Mouse (Mus musculus) embryonic facial prominence, embryonic 12.5 days (tissue): ENCODE data around the gene Ppil1. TPM values are rescaled to one million over a fixed set of nuclear protein-coding genes. Genes with fewer than 3 reads are reported as not detected.

Source experiments
- ATAC-seq: fragments of 200-750 bp; cut with Nextera tagmentation; 2 replicates; pipeline ENCODE4 v1.8.0; 2017; ENCODE audit not compliant: insufficient number of reproducible peaks, insufficient read depth, low FRiP score, low TSS enrichment
- H3K27ac ChIP-seq: fragments of 300-500 bp; sonication (generic); 2 replicates; pipeline ENCODE4 v1.5.1; 2016; ENCODE audit warnings: mild to moderate bottlenecking
- H3K27me3 ChIP-seq: fragments of 300-500 bp; sonication (generic); 2 replicates; pipeline ENCODE4 v1.6.1; 2016; ENCODE audit warnings: mild to moderate bottlenecking, moderate library complexity
- H3K36me3 ChIP-seq: fragments of 300-500 bp; sonication (generic); 2 replicates; pipeline ENCODE4 v1.6.1; 2016; ENCODE audit warnings: mild to moderate bottlenecking
- H3K4me1 ChIP-seq: fragments of 300-500 bp; sonication (generic); 2 replicates; pipeline ENCODE4 v1.6.1; 2016
- H3K4me2 ChIP-seq: fragments of 300-500 bp; sonication (generic); replicated peaks from 2 replicates; pipeline ENCODE4 v1.6.1; 2016; ENCODE audit warnings: mild to moderate bottlenecking, moderate library complexity
- H3K4me3 ChIP-seq: fragments of 300-500 bp; sonication (generic); 2 replicates; pipeline ENCODE4 v1.5.1; 2016; ENCODE audit warnings: mild to moderate bottlenecking
- H3K9ac ChIP-seq: fragments of 300-500 bp; sonication (generic); 2 replicates; pipeline ENCODE4 v1.6.1; 2016; ENCODE audit warnings: mild to moderate bottlenecking, moderate library complexity
- H3K9me3 ChIP-seq: fragments of 300-500 bp; sonication (generic); 2 replicates; pipeline ENCODE4 v1.6.1; 2016; ENCODE audit warnings: mild to moderate bottlenecking, moderate library complexity
- WGBS: fragments of 180-500 bp; shearing (Covaris S2); methylation state at CpG from one replicate; pipeline ENCODE4 v1.1.7; 2016; 5-methylcytosine and 5-hydroxymethylcytosine counted together
- polyA plus RNA-seq: library from polyadenylated mRNA; unstranded; fragments of >200 nt; fragmentation: Nextera tagmentation; extraction: Ambion mirVana; gene quantifications from 2 replicates; pipeline ENCODE4 v1.2.1, GENCODE M21; 2016

Gene Ppil1
- polyA plus RNA-seq, 1 experiment from 2014 or later, result 154 TPM

GRCm38 (mm10) chr17:29214655-29215054, 49.3 kb downstream of the Ppil1 start:
- Histone ChIP-seq H3K9ac (no peak overlapping the region), H3K36me3 (no peaks in the 10 kb centered on the region), H3K4me2 (no peak overlapping the region), H3K4me3 (no peak overlapping the region), H3K27me3 (peaks cover 10% of the 10 kb centered on the region), H3K27ac (no peak overlapping the region), H3K9me3 (no peaks in the 10 kb centered on the region), H3K4me1 (peaks cover 20% of the 10 kb centered on the region)
- WGBS, result 30% methylated on average over 10 of the region's 10 CpGs
- no peak for ATAC-seq

- peaks cover 20% of the 10 kb centered on the region for H3K4me1 ChIP-seq
- WGBS, result 56% methylated on average over 4 of the region's 4 CpGs
- peaks cover 10% of the 10 kb centered on the region for H3K27me3 ChIP-seq
- no peaks in the 10 kb centered on the region for H3K36me3 ChIP-seq
- no peak overlapping the region for H3K9ac ChIP-seq
- H3K4me3 ChIP-seq, result no peak overlapping the region
- no peak for ATAC-seq
- H3K27ac ChIP-seq, result no peak overlapping the region
- no peaks in the 10 kb centered on the region for H3K9me3 ChIP-seq
- H3K4me2 ChIP-seq, result no peak overlapping the region
Measured at GRCm38 (mm10) chr17:29214193-29214456, 49.9 kb downstream of the Ppil1 start.

- no peak overlapping the region for H3K9ac ChIP-seq
- peaks cover 19% of the 10 kb centered on the region for H3K4me1 ChIP-seq
- ATAC-seq, result no peak
- H3K4me3 ChIP-seq, result no peak overlapping the region
- no peaks in the 10 kb centered on the region for H3K36me3 ChIP-seq
- H3K27me3 ChIP-seq, result peaks cover 10% of the 10 kb centered on the region
- peak overlapping the region; percentile 26; the same call in 1 of the 2 replicates for H3K4me2 ChIP-seq
- H3K27ac ChIP-seq, result no peak overlapping the region
- H3K9me3 ChIP-seq, result no peaks in the 10 kb centered on the region
- 13% methylated on average over 12 of the region's 12 CpGs for WGBS
Measured at GRCm38 (mm10) chr17:29213381-29214192, 50.4 kb downstream of the Ppil1 start.

- H3K4me3 ChIP-seq, result no peak overlapping the region
- no peak for ATAC-seq
- H3K36me3 ChIP-seq, result no peaks in the 10 kb centered on the region
- peaks cover 10% of the 10 kb centered on the region for H3K27me3 ChIP-seq
- WGBS, result 44% methylated on average over 7 of the region's 7 CpGs
- no peak overlapping the region for H3K4me2 ChIP-seq
- no peaks in the 10 kb centered on the region for H3K9me3 ChIP-seq
- H3K4me1 ChIP-seq, result peaks cover 10% of the 10 kb centered on the region
- no peak overlapping the region for H3K27ac ChIP-seq
- H3K9ac ChIP-seq, result no peak overlapping the region
Measured at GRCm38 (mm10) chr17:29211836-29212235, 52.1 kb downstream of the Ppil1 start.

- peaks cover 10% of the 10 kb centered on the region for H3K4me1 ChIP-seq
- no peak overlapping the region for H3K9ac ChIP-seq
- H3K36me3 ChIP-seq, result no peaks in the 10 kb centered on the region
- WGBS, result 94% methylated on average over 3 of the region's 3 CpGs
- no peak for ATAC-seq
- H3K27me3 ChIP-seq, result peaks cover 3% of the 10 kb centered on the region; the same call in 1 of the 2 replicates
- no peak overlapping the region for H3K27ac ChIP-seq
- H3K9me3 ChIP-seq, result no peaks in the 10 kb centered on the region
- H3K4me2 ChIP-seq, result no peak overlapping the region
- no peak overlapping the region for H3K4me3 ChIP-seq
Measured at GRCm38 (mm10) chr17:29210037-29210436, 53.9 kb downstream of the Ppil1 start.

- H3K4me2 ChIP-seq, result no peak overlapping the region
- H3K4me3 ChIP-seq, result no peak overlapping the region
- no peaks in the 10 kb centered on the region for H3K27me3 ChIP-seq
- 82% methylated on average over 7 of the region's 7 CpGs for WGBS
- no peak overlapping the region for H3K9ac ChIP-seq
- no peak overlapping the region for H3K27ac ChIP-seq
- H3K36me3 ChIP-seq, result no peaks in the 10 kb centered on the region
- no peak for ATAC-seq
- H3K4me1 ChIP-seq, result no peaks in the 10 kb centered on the region
- H3K9me3 ChIP-seq, result no peaks in the 10 kb centered on the region
Measured at GRCm38 (mm10) chr17:29206052-29206451, 57.9 kb downstream of the Ppil1 start.

- ATAC-seq, result no peak
- Histone ChIP-seq H3K4me1 (peaks cover 4% of the 10 kb centered on the region; the same call in 1 of the 2 replicates), H3K27ac (no peak overlapping the region), H3K4me3 (no peak overlapping the region), H3K27me3 (no peaks in the 10 kb centered on the region), H3K4me2 (no peak overlapping the region), H3K9me3 (no peaks in the 10 kb centered on the region), H3K36me3 (no peaks in the 10 kb centered on the region), H3K9ac (no peak overlapping the region)
- WGBS, result 86% methylated on average over 6 of the region's 6 CpGs
Measured at GRCm38 (mm10) chr17:29202604-29203003, 61.4 kb downstream of the Ppil1 start.

Other genes with a start within 250 kb of the Ppil1 start
- 731 and 750 TPM in 2 replicates for gene Srsf3, start 231.6 kb downstream of the Ppil1 start, polyA plus RNA-seq
- 48.2 and 55.6 TPM in 2 replicates for gene Cdkn1a, start 173.2 kb downstream of the Ppil1 start, polyA plus RNA-seq
- gene Rab44, start 150.0 kb downstream of the Ppil1 start, polyA plus RNA-seq, result 0.27 and 0.55 TPM in 2 replicates
- 11.9 and 13.5 TPM in 2 replicates for gene Cpne5, start 26.0 kb downstream of the Ppil1 start, polyA plus RNA-seq
- 54.9 and 56.5 TPM in 2 replicates for gene BC004004, start 4.6 kb upstream of the Ppil1 start, polyA plus RNA-seq
- 0.49 and 0.59 TPM in 2 replicates for gene Pi16, start 53.5 kb upstream of the Ppil1 start, polyA plus RNA-seq
- 420 and 454 TPM in 2 replicates for gene Mtch1, start 83.7 kb upstream of the Ppil1 start, polyA plus RNA-seq
- 9.2 and 9.3 TPM in 2 replicates for gene Fgd2, start 96.7 kb upstream of the Ppil1 start, polyA plus RNA-seq
- 20.1 and 20.3 TPM in 2 replicates for gene Pim1, start 226.6 kb upstream of the Ppil1 start, polyA plus RNA-seq